In the genomic region with DNA sequence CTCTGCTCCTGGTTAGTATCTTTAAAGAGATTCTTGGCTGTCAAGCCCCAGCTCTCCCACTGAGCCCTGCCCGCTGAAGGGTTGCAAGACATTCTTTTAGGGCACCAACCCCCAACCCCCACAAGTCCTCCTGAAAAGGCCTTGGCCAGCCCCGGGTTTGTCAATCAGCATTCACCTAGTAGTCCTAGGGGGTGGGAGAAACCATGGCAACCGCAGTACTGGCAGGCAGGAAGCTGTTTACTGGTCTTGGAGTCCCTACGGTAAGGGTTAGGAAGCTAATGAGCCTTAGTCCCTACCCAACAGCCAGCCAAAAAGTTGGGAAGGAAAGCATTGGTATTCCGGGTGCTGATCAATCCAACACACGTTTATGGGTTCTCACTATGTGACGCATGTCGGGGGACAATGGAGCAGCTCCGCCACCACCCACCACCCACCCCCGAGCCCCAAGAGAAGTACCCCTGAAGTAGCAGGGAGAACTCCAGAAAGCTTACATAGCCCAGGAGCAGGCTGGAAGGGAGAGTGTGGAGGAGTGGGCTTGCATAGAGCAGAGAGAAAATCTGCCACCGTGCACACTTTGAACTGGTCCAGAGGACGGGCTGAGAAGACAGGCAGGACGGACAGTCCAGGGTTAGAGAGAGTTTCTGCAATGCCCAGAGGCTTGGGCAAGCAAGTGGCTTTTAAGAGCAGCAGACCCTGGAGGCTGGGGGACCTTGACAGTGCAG, we compare ENCODE assay signal across 9 mouse cellular contexts. TPM values are rescaled to one million over a fixed set of nuclear protein-coding genes. Genes with fewer than 3 reads are reported as not detected.
DNase-seq lines count a peak whose midpoint lies in the region; ATAC-seq and TF ChIP-seq lines count a peak whose summit lies in the region.
"Had no signal": no experiment of that assay in that cellular context is flagged by ENCODE, and none has a peak within 500 bp of the region (broad histone marks: within the 10 kb centered on the region; RNA-seq: fewer than 3 reads in every experiment).

A gene (minus strand): TSS at position 61 of the 722 bp plus-strand sequence.

- no peaks in the 10 kb centered on the region for H3K36me3 ChIP-seq in embryonic facial prominence, embryonic 10.5 days (replicated peaks)
- no peaks in the 10 kb centered on the region for H3K36me3 ChIP-seq in midbrain, embryonic 11.5 days (ENCODE audit: control insufficient read depth, insufficient read depth, low read length)
- H3K36me3 ChIP-seq in liver, postnatal 0 days (replicated peaks; ENCODE audit: insufficient read depth, low read length): no peaks in the 10 kb centered on the region
- no peaks in the 10 kb centered on the region for H3K36me3 ChIP-seq in liver, embryonic 12.5 days
- H3K36me3 ChIP-seq: lung, embryonic 15.5 days had no signal

- H3K9ac ChIP-seq in midbrain, embryonic 11.5 days (ENCODE audit: low read length): no peak within 1 kb of the TSS
- H3K9ac ChIP-seq in liver, postnatal 0 days (replicated peaks): no peak within 1 kb of the TSS
- H3K9ac ChIP-seq in liver, embryonic 12.5 days: no peak within 1 kb of the TSS
- H3K9ac ChIP-seq: lung, embryonic 15.5 days had no signal

- H3K27ac ChIP-seq in embryonic facial prominence, embryonic 10.5 days (replicated peaks): peak within 1 kb of the TSS; percentile 54; the same call in 1 of the 2 replicates
- H3K27ac ChIP-seq in midbrain, embryonic 11.5 days (ENCODE audit: low read depth, low read length): no peak within 1 kb of the TSS
- no peak within 1 kb of the TSS for H3K27ac ChIP-seq in liver, postnatal 0 days (ENCODE audit: low read depth)
- no peak within 1 kb of the TSS for H3K27ac ChIP-seq in liver, embryonic 12.5 days
- H3K27ac ChIP-seq: lung, embryonic 15.5 days had no signal

- peaks cover 13% of the 10 kb centered on the region for H3K27me3 ChIP-seq in embryonic facial prominence, embryonic 10.5 days (replicated peaks; ENCODE audit: low read depth, poor library complexity, severe bottlenecking)
- no peaks in the 10 kb centered on the region for H3K27me3 ChIP-seq in midbrain, embryonic 11.5 days (ENCODE audit: control insufficient read depth, insufficient read depth, low read length)
- peaks cover 6% of the 10 kb centered on the region; the same call in 1 of the 2 replicates for H3K27me3 ChIP-seq in liver, postnatal 0 days (ENCODE audit: insufficient read depth, low read length)
- H3K27me3 ChIP-seq in liver, embryonic 12.5 days (replicated peaks): peaks cover 47% of the 10 kb centered on the region

- no peaks in the 10 kb centered on the region for H3K9me3 ChIP-seq in embryonic facial prominence, embryonic 10.5 days
- H3K9me3 ChIP-seq in midbrain, embryonic 11.5 days (ENCODE audit: control insufficient read depth, low read length): no peaks in the 10 kb centered on the region
- no peaks in the 10 kb centered on the region for H3K9me3 ChIP-seq in liver, postnatal 0 days (ENCODE audit: low read length)
- no peaks in the 10 kb centered on the region for H3K9me3 ChIP-seq in liver, embryonic 12.5 days (replicated peaks)
- H3K9me3 ChIP-seq: lung, embryonic 15.5 days had no signal

- WGBS in embryonic facial prominence, embryonic 10.5 days: 14% methylated on average over 13 of the region's 13 CpGs
- 6% methylated on average over 13 of the region's 13 CpGs for WGBS in midbrain, embryonic 11.5 days
- WGBS in liver, postnatal 0 days (ENCODE audit: insufficient replicate concordance): 31% methylated on average over 13 of the region's 13 CpGs
- 35% methylated on average over 13 of the region's 13 CpGs for WGBS in liver, embryonic 12.5 days (ENCODE audit: insufficient replicate concordance)

- H3K4me3 ChIP-seq in embryonic facial prominence, embryonic 10.5 days: peak within 1 kb of the TSS; percentile 8; the same call in 1 of the 2 replicates
- no peak within 1 kb of the TSS for H3K4me3 ChIP-seq in midbrain, embryonic 11.5 days (ENCODE audit: low read depth, low read length)
- no peak within 1 kb of the TSS for H3K4me3 ChIP-seq in liver, postnatal 0 days (ENCODE audit: low read depth, low read length)
- H3K4me3 ChIP-seq in liver, embryonic 12.5 days: no peak within 1 kb of the TSS
- H3K4me3 ChIP-seq: lung, embryonic 15.5 days had no signal

- peaks cover 19% of the 10 kb centered on the region for H3K4me1 ChIP-seq in embryonic facial prominence, embryonic 10.5 days
- peaks cover 7% of the 10 kb centered on the region for H3K4me1 ChIP-seq in midbrain, embryonic 11.5 days (ENCODE audit: control insufficient read depth, insufficient read depth, low read length)
- H3K4me1 ChIP-seq in liver, postnatal 0 days (ENCODE audit: insufficient read depth): no peaks in the 10 kb centered on the region
- peaks cover 3% of the 10 kb centered on the region; the same call in 1 of the 2 replicates for H3K4me1 ChIP-seq in liver, embryonic 12.5 days
- H3K4me1 ChIP-seq: lung, embryonic 15.5 days had no signal

- ATAC-seq in midbrain, embryonic 11.5 days (ENCODE audit: low FRiP score): peak; percentile 81
- ATAC-seq in erythroblast, adult 5-6 weeks (replicated peaks; ENCODE audit: low FRiP score, poor library complexity, severe bottlenecking): no peak
- ATAC-seq in liver, postnatal 0 days: no peak
- ATAC-seq in liver, embryonic 12.5 days: no peak

- no peak for TF ChIP-seq CTCF in liver, postnatal 0 days (IDR thresholded peaks at IDR 0.05; ENCODE audit: low read depth)

- peak within 1 kb of the TSS; percentile 31 for H3K4me2 ChIP-seq in midbrain, embryonic 11.5 days
- H3K4me2 ChIP-seq in liver, postnatal 0 days (ENCODE audit: low read depth, low read length): no peak within 1 kb of the TSS
- H3K4me2 ChIP-seq in liver, embryonic 12.5 days: no peak within 1 kb of the TSS
- H3K4me2 ChIP-seq: lung, embryonic 15.5 days had no signal

- TF ChIP-seq EP300 in liver, postnatal 0 days (IDR thresholded peaks at IDR 0.05; ENCODE audit: low read depth): no peak

- DNase-seq in R1 (ENCODE audit: low read depth, low spot score): peak; percentile 55
- peak; percentile 66 for DNase-seq in embryonic facial prominence, embryonic 10.5 days (ENCODE audit: low spot score)
- peak; percentile 33 to 71 for DNase-seq in layer of hippocampus, adult 18-20 months (ENCODE audit: low spot score in 2 of 2)
- DNase-seq in midbrain, embryonic 11.5 days (ENCODE audit: low spot score, missing footprints): peak; percentile 91
- no peak for DNase-seq in urinary bladder, postnatal 36 days (ENCODE audit: low spot score in 2 of 2)
- no peak for DNase-seq in liver, postnatal 0 days

RNA-seq across cellular contexts. Expression of the gene that starts here (rescaled TPM):
- not detected in 2 replicates for polyA plus RNA-seq in embryonic facial prominence, embryonic 10.5 days (2016; fragmentation: Nextera tagmentation; extraction: Ambion mirVana)
- total RNA-seq in layer of hippocampus, adult 18-20 months (2021): 1 to 10 TPM; 1.4 to 1.5 TPM
- not detected in 2 replicates for polyA plus RNA-seq in midbrain, embryonic 11.5 days (2014; fragmentation: Nextera tagmentation; extraction: Ambion mirVana)
- not detected in 2 replicates for total RNA-seq in erythroblast, adult 5-6 weeks (2015; ENCODE audit: low replicate concordance)
- total RNA-seq in erythroblast, adult 5-6 weeks (2017; ENCODE audit: low replicate concordance): not detected in 2 replicates
- not detected in 2 replicates for polyA plus RNA-seq in liver, postnatal 0 days (2015; fragmentation: Nextera tagmentation; extraction: Ambion mirVana)
- not detected in 2 replicates for polyA plus RNA-seq in liver, embryonic 12.5 days (2016; fragmentation: Nextera tagmentation; extraction: Ambion mirVana)
- polyA plus RNA-seq: lung, embryonic 15.5 days had no signal

Comparison
In these comparisons a context has a peak if more than half of its experiments do, and no peak if none do; other contexts are left out.
1. Peak in DNase-seq, H3K4me3 ChIP-seq and H3K27ac ChIP-seq in embryonic facial prominence, embryonic 10.5 days; RNA of the gene not detected or under 1 TPM.
2. Peak in DNase-seq, ATAC-seq and H3K4me2 ChIP-seq in midbrain, embryonic 11.5 days; RNA of the gene not detected or under 1 TPM.
3. DNase-seq: peak in R1 (single experiment) and layer of hippocampus, adult 18-20 months (2 of 2); none in urinary bladder, postnatal 36 days (0 of 2) and liver, postnatal 0 days (single experiment).